Mouse (Mus musculus): ENCODE measurements around the gene Rfc1.

GRCm38 (mm10) chr5:65356851-65357250 lies 21.4 kb upstream of the Rfc1 start:
- no peak for TF ChIP-seq CTCF (IDR thresholded peaks at IDR 0.05; ENCODE audit: low read depth, low read length)
- no peak for TF ChIP-seq POLR2A (IDR thresholded peaks at IDR 0.05; ENCODE audit: insufficient read depth, low read length)
- no peak for TF ChIP-seq EP300 (IDR thresholded peaks at IDR 0.05; ENCODE audit: insufficient read depth, low read depth, low read length)

Measured in ES-Bruce4 (cell line).